Mouse (Mus musculus): ENCODE measurements around the gene Coq7.
A peak's percentile ranks its signal among the peaks of the same experiment; 100 is the strongest.

DNA sequence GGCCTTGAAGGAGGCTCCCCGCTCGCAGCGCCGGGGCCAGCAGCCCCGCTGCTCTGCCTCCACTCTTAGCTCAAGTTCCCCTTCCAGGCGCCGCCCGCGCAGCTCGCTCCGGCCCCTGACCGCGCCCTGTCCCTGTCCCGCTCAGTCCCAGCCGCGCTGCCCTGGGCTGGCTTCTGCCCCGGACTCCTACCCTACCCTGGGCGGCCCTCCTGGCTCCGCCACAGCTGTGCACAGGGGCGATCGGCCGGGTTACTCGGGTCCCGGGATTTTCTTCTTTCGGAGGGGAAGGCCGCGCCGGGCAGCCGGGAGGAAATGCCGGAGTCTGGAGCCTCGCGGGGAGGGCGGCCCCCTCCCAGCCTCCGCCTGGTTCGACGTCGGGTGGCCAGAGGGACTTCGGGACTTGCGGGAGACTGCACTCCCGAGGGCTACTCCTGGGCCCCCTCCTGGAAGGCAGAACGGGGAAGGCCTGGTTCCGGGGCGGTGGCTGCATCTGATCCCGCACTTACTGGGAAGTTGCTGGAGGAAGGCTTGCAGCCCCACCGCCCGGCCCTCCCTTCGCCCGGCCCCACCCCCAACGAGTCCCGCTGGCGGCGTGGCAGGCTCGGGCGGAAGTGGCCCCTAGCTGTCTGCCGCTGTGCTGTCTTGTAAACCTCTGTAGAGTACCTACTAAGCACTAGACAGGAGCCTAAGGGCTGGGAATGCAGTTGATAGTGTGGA is 41.6 kb downstream of the Coq7 start, which contains the start of gene Itpripl2:
- TF ChIP-seq CTCF (IDR thresholded peaks at IDR 0.05) (peak; percentile 36), EP300 (IDR thresholded peaks at IDR 0.05) (peak; percentile 60)

Data from lung, postnatal 0 days (tissue).